Mouse (Mus musculus) G1E (cell line): Measurements from ENCODE around the gene Rai14.

Experiments
- CTCF ChIP-seq: IDR thresholded peaks from 2 replicates; pipeline ENCODE4 v1.5.1; 2012; ENCODE audit warnings: low read depth, low read length, inconsistent platforms, mixed read lengths
- TAL1 ChIP-seq: conservative IDR thresholded peaks from 2 replicates; pipeline ENCODE4 v1.6.1; 2012; ENCODE audit warnings: low read depth, low read length, inconsistent platforms, mixed read lengths

DNA sequence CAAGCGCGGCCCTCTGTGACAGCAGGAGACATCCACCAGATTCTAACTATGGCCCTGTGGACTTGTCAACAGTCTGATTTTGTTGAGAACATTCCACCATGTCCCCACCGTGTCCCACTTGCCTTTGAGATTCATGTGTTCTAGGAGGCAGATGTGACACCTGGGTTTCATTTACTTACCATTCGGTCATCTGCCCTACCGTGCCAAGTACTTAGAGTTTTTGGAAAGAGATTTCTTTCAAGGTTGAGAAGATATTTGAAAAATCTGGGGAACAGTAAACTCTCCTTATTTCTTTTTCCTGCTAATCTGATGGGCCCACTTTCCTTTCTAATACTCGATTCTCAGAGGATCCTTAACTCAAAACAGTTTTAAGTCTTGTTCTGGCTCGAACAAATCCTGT is 178.5 kb downstream of the Rai14 start:
- TF ChIP-seq TAL1 (no peak), CTCF (no peak)
